Mouse (Mus musculus) lung, embryonic 14.5 days (tissue): ENCODE measurements around the gene Col23a1. TPM values are rescaled to one million over a fixed set of nuclear protein-coding genes. Genes with fewer than 3 reads are reported as not detected.
"Not testable (repeated sequence)": the region's sequence is repeated elsewhere in the genome, so short reads cannot be mapped to it uniquely, and the experiment has no call there.

Experiments used
- ATAC-seq: fragments of 200-750 bp; cut with Nextera tagmentation; 2 replicates; pipeline ENCODE4 v1.8.0; 2017; ENCODE audit warnings: mild to moderate bottlenecking, moderate TSS enrichment, moderate library complexity; ENCODE audit not compliant: insufficient read depth
- DNase-seq: peaks from one replicate; pipeline ENCODE4 v3.0.0-alpha.2; 2015
- H3K27ac ChIP-seq: fragments of 300-500 bp; sonication (generic); 2 replicates; pipeline ENCODE4 v1.5.1; 2014; ENCODE audit warnings: low read depth, mild to moderate bottlenecking, moderate library complexity
- H3K27me3 ChIP-seq: fragments of 300-500 bp; sonication (generic); 2 replicates; pipeline ENCODE4 v1.6.1; 2014; ENCODE audit warnings: low read length, control low read depth; ENCODE audit not compliant: insufficient read depth
- H3K36me3 ChIP-seq: fragments of 300-500 bp; sonication (generic); 2 replicates; pipeline ENCODE4 v1.6.1; 2014; ENCODE audit warnings: control low read depth; ENCODE audit not compliant: insufficient read depth
- H3K4me1 ChIP-seq: fragments of 300-500 bp; sonication (generic); 2 replicates; pipeline ENCODE4 v1.6.1; 2014; ENCODE audit warnings: antibody characterized with exemption, control low read depth; ENCODE audit not compliant: insufficient read depth
- H3K4me2 ChIP-seq: fragments of 300-500 bp; sonication (generic); 2 replicates; pipeline ENCODE4 v1.6.1; 2014; ENCODE audit warnings: mild to moderate bottlenecking
- H3K4me3 ChIP-seq: fragments of 300-500 bp; sonication (generic); 2 replicates; pipeline ENCODE4 v1.5.1; 2014; ENCODE audit warnings: low read depth, low read length
- H3K9ac ChIP-seq: fragments of 300-500 bp; sonication (generic); 2 replicates; pipeline ENCODE4 v1.6.1; 2014
- H3K9me3 ChIP-seq: fragments of 300-500 bp; sonication (generic); 2 replicates; pipeline ENCODE4 v1.6.1; 2016; ENCODE audit warnings: low read depth, low read length, control low read depth
- CTCF ChIP-seq: IDR thresholded peaks from 2 replicates; pipeline ENCODE4 v1.5.1; 2016; ENCODE audit warnings: antibody characterized with exemption, low read depth
- WGBS: fragments of 180-500 bp; shearing (Covaris S2); extraction: QIAGEN DNeasy Blood & Tissue Kit; methylation state at CpG from one replicate; pipeline ENCODE4 v1.1.7; 2014; 5-methylcytosine and 5-hydroxymethylcytosine counted together
- polyA plus RNA-seq: library from polyadenylated mRNA; unstranded; fragments of >200 nt; fragmentation: Nextera tagmentation; extraction: Ambion mirVana; gene quantifications from 2 replicates; pipeline ENCODE4 v1.2.1, GENCODE M21; 2014

The Col23a1 gene
- polyA plus RNA-seq, 1 experiment from 2014 or later = 29.4 TPM

GRCm38 (mm10) chr11:51615129-51615528, 325.4 kb downstream of the Col23a1 start:
- Histone ChIP-seq H3K9me3 (no peaks in the 10 kb centered on the region), H3K9ac (peak overlapping the region; percentile 34), H3K4me3 (peak overlapping the region; percentile 29), H3K27ac (peak overlapping the region; percentile 89), H3K27me3 (no peaks in the 10 kb centered on the region), H3K4me1 (no peaks in the 10 kb centered on the region), H3K4me2 (peak overlapping the region; percentile 66), H3K36me3 (no peaks in the 10 kb centered on the region)
- no peak for TF ChIP-seq CTCF
- 26% methylated on average over 7 of the region's 7 CpGs for WGBS
- DNase-seq (peak; percentile 78), ATAC-seq (no peak)

GRCm38 (mm10) chr11:51615601-51616000, 325.9 kb downstream of the Col23a1 start:
- H3K4me3 ChIP-seq = peak overlapping the region; percentile 29
- no peak for TF ChIP-seq CTCF
- H3K4me1 ChIP-seq = peaks cover 3% of the 10 kb centered on the region; the same call in 1 of the 2 replicates
- WGBS = 2% methylated on average over 14 of the region's 14 CpGs
- no peaks in the 10 kb centered on the region for H3K36me3 ChIP-seq
- DNase-seq (peak; percentile 87), ATAC-seq (peak; percentile 68)
- H3K9ac ChIP-seq = peak overlapping the region; percentile 34
- H3K9me3 ChIP-seq = no peaks in the 10 kb centered on the region
- no peaks in the 10 kb centered on the region for H3K27me3 ChIP-seq
- H3K4me2 ChIP-seq = peak overlapping the region; percentile 66
- H3K27ac ChIP-seq = peak overlapping the region; percentile 89

GRCm38 (mm10) chr11:51616113-51616512, 326.4 kb downstream of the Col23a1 start:
- H3K4me2 ChIP-seq = peak overlapping the region; percentile 66
- H3K36me3 ChIP-seq, H3K4me1 ChIP-seq, ATAC-seq, H3K27me3 ChIP-seq, DNase-seq, H3K9me3 ChIP-seq: not testable (repeated sequence)
- peak overlapping the region; percentile 34 for H3K9ac ChIP-seq
- H3K27ac ChIP-seq = peak overlapping the region; percentile 89
- WGBS = 84% methylated on average over 7 of the region's 7 CpGs
- H3K4me3 ChIP-seq = peak overlapping the region; percentile 29

GRCm38 (mm10) chr11:51617693-51618092, 328.0 kb downstream of the Col23a1 start:
- DNase-seq = peak; percentile 89
- Histone ChIP-seq H3K9ac (no peak overlapping the region), H3K27ac (no peak overlapping the region), H3K4me2 (no peak overlapping the region), H3K4me1 (peaks cover 8% of the 10 kb centered on the region; the same call in 1 of the 2 replicates), H3K9me3 (no peaks in the 10 kb centered on the region), H3K27me3 (no peaks in the 10 kb centered on the region), H3K4me3 (no peak overlapping the region), H3K36me3 (peaks cover 5% of the 10 kb centered on the region; the same call in 1 of the 2 replicates)
- 4% methylated on average over 4 of the region's 4 CpGs for WGBS
- TF ChIP-seq CTCF = peak; percentile 85
- no peak for ATAC-seq

- DNase-seq (no peak), ATAC-seq (peak; percentile 38)
- Histone ChIP-seq H3K4me2 (peak overlapping the region; percentile 81), H3K4me1 (peaks cover 8% of the 10 kb centered on the region; the same call in 1 of the 2 replicates), H3K36me3 (peaks cover 17% of the 10 kb centered on the region), H3K9ac (no peak overlapping the region), H3K9me3 (no peaks in the 10 kb centered on the region), H3K27me3 (no peaks in the 10 kb centered on the region), H3K27ac (no peak overlapping the region), H3K4me3 (peak overlapping the region; percentile 85)
- TF ChIP-seq CTCF = no peak
- 45% methylated on average over 8 of the region's 8 CpGs for WGBS
Observed at GRCm38 (mm10) chr11:51618894-51619408, 329.2 kb downstream of the Col23a1 start.

GRCm38 (mm10) chr11:51619409-51620060, 329.8 kb downstream of the Col23a1 start, which contains the start of gene Nhp2:
Gene Nhp2, plus strand, starts transcription at chr11:51619735.
- H3K4me1 ChIP-seq = peaks cover 8% of the 10 kb centered on the region; the same call in 1 of the 2 replicates
- H3K27ac ChIP-seq = peak within 1 kb of the TSS; percentile 68
- under 1% methylated on average over 51 of the region's 51 CpGs for WGBS
- peak within 1 kb of the TSS; percentile 85 for H3K4me3 ChIP-seq
- ATAC-seq (peak; percentile 92), DNase-seq (peak; percentile 99)
- peak within 1 kb of the TSS; percentile 76 for H3K9ac ChIP-seq
- peaks cover 23% of the 10 kb centered on the region for H3K36me3 ChIP-seq
- H3K9me3 ChIP-seq = no peaks in the 10 kb centered on the region
- H3K4me2 ChIP-seq = peak within 1 kb of the TSS; percentile 81
- no peaks in the 10 kb centered on the region for H3K27me3 ChIP-seq
- TF ChIP-seq CTCF = no peak

GRCm38 (mm10) chr11:51620084-51620483, 330.4 kb downstream of the Col23a1 start:
- peak overlapping the region; percentile 68 for H3K27ac ChIP-seq
- TF ChIP-seq CTCF = no peak
- WGBS = 2% methylated on average over 11 of the region's 11 CpGs
- H3K36me3 ChIP-seq = peaks cover 29% of the 10 kb centered on the region
- H3K4me3 ChIP-seq = peak overlapping the region; percentile 85
- ATAC-seq (no peak), DNase-seq (no peak)
- H3K4me2 ChIP-seq = peak overlapping the region; percentile 81
- no peaks in the 10 kb centered on the region for H3K9me3 ChIP-seq
- H3K27me3 ChIP-seq = no peaks in the 10 kb centered on the region
- H3K9ac ChIP-seq = peak overlapping the region; percentile 76
- H3K4me1 ChIP-seq = peaks cover 8% of the 10 kb centered on the region; the same call in 1 of the 2 replicates
